Mouse (Mus musculus) urinary bladder, adult 2 months (tissue): Measurements from ENCODE around the gene Epas1. TPM values are rescaled to one million over a fixed set of nuclear protein-coding genes. Genes with fewer than 3 reads are reported as not detected.
A peak's percentile ranks its signal among the peaks of the same experiment; 100 is the strongest.

ENCODE experiments used
- DNase-seq: peaks from one replicate; pipeline ENCODE4 v3.0.0; 2022; ENCODE audit warnings: low spot score
- polyA plus RNA-seq: library from polyadenylated mRNA; depleted of rRNA; stranded (reverse); fragments of >200 nt; gene quantifications from 2 replicates; pipeline ENCODE4 v1.2.3, GENCODE M21; 2012

Gene Epas1
- polyA plus RNA-seq, 1 experiment = 21.4 TPM

DNA sequence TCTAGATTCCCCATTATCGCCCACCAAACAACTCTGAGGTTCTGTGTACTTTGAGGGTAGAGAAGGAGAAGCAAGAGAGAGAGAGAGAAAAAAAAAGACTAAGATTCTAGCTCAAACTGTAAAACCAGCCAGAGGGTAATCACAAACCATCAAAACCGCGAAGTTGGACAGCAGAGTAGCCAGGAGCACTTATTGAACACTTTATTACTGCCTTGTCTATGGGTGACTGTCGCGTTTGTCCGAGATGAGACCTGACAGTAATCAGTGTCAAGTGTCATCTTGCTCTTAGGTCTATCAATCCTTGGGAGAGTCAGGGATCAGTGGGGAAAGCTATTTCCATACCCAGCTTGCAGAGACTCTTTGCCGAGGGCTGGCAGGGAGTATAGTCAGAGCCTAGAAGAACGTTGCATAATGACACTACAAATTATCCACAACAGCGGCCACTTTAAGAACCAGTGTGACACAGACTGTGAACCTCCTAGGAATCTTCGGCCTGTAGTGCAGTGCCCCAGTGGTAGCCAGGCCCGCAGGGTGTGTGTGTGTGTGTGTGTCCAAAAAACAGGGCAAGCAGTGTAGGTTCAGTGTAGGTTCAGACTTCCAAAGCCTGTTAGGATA is 2.2 kb downstream of the Epas1 start:
- DNase-seq = no peak

- DNase-seq = no peak
These were observed 4.1 kb downstream of the Epas1 start for GRCm38 (mm10) chr17:86757621-86758020.

GRCm38 (mm10) chr17:86761859-86762258 is 8.4 kb downstream of the Epas1 start:
- DNase-seq = no peak

DNA sequence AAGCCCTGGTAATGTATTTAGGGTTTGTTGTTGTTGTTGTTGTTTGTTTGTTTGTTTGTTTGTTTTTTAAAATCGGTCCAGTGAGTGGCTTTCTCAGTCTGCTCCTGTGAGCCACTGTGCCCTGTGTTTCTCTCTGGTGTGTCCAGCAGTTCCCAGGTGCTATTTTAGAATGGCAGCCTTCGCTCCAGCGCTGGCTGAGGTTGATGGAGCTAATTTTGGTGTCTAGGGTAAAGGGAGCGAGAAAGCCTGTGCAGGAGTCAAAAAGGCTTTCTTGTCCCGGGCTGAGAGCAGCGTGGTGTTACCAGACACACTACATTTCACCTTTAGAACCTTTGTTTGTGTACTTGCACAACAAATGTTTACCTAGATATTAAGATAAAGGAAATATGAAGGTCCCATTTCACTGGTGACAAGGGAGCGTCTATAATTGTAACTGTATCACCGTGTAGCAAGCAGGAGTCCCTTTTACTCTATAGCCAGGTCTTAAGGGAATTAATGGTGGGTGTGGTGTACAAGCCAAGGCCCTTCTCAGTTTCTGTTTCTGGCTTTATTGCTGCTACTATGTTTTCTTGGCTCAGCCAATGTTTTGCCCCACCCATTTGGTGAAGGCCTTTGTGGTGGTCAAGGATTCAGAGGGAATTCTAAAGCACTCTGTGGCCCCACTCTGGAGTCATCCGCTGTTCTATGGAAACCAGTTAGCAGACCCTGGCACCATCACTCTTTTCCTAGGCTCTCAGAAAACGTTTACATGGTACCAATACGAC is 9.2 kb downstream of the Epas1 start:
- no peak for DNase-seq

- no peak for DNase-seq
These were observed 12.4 kb downstream of the Epas1 start for GRCm38 (mm10) chr17:86765762-86766404.

GRCm38 (mm10) chr17:86766412-86766811 is 12.9 kb downstream of the Epas1 start:
- no peak for DNase-seq

DNA sequence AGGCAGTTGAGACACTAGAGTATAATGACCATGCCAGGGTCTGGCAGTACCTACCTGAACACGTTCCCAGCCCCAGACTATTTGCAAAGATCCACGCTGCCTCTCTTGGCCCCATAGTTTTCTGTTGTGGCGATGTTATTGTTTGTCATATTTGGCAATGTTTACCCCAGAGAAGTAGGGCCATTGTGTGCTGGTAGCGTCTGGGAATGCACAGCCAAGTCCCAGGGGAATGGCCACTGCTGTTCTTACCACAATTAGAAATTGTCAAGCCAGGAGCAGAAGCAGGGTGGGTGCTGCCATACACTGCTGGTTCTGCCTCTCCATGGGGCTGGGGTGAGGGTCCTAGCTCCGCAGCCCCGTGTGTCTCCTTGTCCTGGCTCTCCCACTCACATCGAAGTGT is 15.1 kb downstream of the Epas1 start:
- no peak for DNase-seq

GRCm38 (mm10) chr17:86769330-86770211 is 16.1 kb downstream of the Epas1 start:
- peak; percentile 54 for DNase-seq

- DNase-seq = no peak
These were observed 17.3 kb downstream of the Epas1 start for GRCm38 (mm10) chr17:86770848-86771247.

- DNase-seq = no peak
These were observed 18.5 kb downstream of the Epas1 start for GRCm38 (mm10) chr17:86772035-86772434.

DNA sequence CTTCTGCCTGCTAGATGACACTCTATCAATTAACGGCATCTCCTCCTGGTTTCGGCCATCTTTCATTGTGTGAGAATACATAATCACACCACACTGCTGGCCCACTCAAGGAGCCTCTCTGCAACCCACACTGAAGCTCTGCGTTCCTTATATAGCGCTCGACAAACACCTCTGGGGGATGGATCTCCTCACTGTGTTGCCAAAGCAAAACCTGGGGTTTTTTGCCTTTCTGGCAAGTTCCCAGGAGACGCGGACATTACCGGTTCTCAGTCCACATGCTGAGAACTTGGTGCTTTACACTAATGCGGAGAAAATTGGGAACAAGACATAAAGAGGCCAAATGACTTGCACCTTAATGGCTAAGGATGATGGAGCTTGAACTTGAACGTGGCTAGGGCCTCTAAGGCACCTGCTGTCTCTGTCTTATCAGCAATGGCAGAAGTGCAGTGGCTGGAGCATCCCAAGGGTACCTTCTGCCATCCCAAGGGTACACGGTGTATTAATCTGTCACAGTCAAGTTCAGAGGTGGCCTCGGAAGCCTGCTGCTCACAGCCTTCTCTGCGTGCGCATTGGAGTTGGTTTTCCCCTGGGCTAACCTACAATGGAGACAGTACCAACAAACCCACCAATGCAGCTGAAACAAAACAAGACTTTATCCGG is 19.6 kb downstream of the Epas1 start:
- DNase-seq = no peak

DNA sequence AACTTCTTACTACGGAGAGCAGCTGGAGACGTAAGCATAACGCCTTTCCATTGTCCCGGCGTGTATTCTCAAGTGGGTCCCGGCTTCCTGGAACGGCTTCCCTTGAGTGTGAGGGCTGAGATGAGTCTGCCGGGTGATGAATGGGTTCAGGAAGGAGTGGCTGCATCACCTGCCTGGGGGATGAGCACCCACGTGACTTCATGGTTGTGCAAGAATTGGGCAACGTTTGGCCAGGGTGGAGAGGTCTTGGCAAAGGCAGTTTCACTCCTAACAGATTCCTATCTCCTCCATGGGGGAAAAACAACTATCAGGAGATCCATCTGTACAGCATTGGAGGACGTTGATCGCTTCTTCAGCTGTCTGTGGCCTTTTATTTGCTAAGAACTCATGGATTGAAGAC is 23.0 kb downstream of the Epas1 start:
- no peak for DNase-seq

DNA sequence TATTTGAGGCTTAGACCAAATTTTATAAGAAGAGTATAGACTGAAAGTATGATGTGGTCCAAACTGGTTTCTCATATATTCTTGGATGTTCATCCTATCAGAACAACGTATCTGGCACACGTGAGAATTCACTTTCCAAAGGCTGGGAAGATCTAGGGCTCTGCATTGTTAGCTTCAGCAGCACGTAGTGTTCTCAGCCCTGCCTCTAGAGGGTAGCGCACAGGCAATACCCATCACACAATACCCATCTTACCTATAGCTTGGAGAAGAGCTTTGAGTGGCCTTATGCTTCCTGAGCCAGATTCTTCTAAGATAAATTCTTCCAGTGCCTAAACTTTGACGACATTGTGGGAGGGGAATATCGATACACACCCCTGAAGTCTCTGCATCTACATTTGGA is 24.6 kb downstream of the Epas1 start:
- no peak for DNase-seq

DNA sequence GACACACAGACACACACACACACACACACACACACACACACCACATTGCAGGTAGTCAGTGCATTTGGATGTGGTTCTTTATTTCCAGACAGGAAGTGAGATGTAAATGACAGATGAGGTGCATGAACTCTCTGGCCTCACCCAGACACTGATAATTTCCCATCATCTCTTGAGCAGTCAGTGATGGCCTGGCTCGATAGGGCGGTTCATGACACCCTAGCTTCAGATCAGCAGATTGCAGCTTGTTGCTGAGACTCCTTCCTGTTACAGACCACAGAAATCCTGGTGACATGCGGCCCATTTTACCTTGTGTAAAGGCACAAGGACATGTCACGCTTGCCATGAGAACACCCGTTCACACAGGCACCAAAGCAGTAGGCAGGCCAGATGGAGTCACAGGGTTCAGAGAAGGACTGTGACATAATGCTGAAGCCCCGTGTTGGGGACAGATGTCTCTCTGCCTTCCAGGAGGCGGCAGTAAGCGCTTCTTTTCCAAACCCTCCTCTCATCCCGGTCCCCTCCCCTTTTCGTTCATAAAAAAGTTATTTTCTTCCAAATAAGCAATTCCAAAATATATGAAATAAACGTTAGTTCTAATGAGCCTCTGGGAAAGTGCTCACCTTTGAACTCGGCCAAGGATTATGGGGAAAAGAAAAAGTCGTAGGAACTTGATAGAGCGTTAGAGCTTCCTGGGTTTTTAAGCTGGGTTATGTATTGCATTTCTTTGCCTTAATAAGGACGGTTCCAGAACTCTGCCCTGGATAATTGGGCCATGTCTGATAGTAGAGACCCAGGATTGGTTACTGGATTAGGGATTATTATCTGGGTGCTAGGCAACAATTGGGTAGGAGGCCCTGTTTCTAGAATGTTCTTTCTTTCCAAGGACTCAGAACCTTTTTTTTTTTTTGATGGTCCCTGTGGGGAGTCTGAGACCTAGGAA is 26.0 kb downstream of the Epas1 start:
- no peak for DNase-seq

GRCm38 (mm10) chr17:86780708-86781318 is 27.3 kb downstream of the Epas1 start:
- DNase-seq = no peak

DNA sequence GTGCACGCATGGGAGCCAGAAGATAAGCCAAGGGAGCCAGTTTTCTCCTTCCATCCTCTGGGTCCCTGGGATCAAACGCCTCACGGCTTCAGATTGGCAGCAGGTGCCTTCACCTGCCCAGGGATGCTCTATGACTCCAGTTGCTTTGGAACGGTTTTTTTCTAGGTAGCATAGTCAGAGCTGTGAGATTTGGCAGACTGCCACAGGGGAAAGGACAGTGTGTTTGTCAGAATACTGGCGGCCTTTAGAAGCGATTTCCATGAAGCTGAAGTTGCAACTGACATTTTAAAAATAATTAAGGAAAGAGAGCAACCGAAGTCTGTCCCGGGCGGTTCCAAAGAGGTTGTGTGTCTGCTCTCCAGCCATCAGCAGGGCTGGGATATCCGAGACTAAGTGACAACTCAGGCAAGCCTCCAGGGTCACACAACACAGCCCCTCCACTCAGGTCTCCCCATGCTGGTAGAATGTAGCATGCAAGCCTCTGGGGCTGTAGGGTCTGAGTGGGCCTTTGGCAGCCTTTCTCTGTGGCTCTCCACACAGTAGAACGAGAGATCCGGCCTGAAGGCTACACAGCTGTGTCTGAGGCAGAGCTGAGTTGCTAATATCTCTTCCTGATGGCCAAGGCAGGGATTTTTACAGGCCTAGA is 28.4 kb downstream of the Epas1 start:
- no peak for DNase-seq

GRCm38 (mm10) chr17:86784405-86784977 is 31.0 kb downstream of the Epas1 start:
- DNase-seq = no peak

GRCm38 (mm10) chr17:86785612-86786011 is 32.1 kb downstream of the Epas1 start:
- DNase-seq = no peak

DNA sequence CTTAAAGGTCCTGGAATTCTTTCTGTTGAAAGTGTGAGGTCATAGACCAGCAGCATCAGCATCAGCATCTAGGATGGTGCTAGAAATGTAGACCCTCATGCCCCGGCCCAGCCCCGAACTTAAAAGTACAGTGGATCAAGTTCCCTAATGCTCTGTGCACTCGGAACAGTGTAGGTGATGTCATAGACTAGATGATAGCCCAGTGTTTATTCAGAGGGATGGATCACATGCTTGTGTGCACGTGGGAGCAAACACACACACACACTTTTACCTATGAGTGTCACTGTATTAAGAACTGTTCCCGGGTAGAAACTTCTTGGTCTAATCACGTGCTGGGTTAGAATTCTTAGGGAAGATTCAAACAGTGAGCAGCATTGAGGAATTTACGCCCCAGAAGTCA is 33.0 kb downstream of the Epas1 start:
- no peak for DNase-seq
